Mouse (Mus musculus): Measurements from ENCODE around the gene Myadml2.

GRCm38 (mm10) chr11:120660301-120661075 lies 12.5 kb upstream of the Myadml2 start:
- no peak for TF ChIP-seq POLR2AphosphoS5 (IDR thresholded peaks at IDR 0.05; ENCODE audit: borderline replicate concordance, low read depth, low read length)
- TF ChIP-seq RAD21 (IDR thresholded peaks at IDR 0.05; ENCODE audit: low read depth, low read length): no peak

Measured in MEL (cell line).